Mouse (Mus musculus) forebrain, embryonic 16.5 days (tissue): ENCODE data around the gene Olfr539. TPM values are rescaled to one million over a fixed set of nuclear protein-coding genes. Genes with fewer than 3 reads are reported as not detected.
"Not testable (repeated sequence)": the region's sequence is repeated elsewhere in the genome, so short reads cannot be mapped to it uniquely, and the experiment has no call there.

Experiments used
- ATAC-seq: fragments of 200-750 bp; cut with Nextera tagmentation; 2 replicates; pipeline ENCODE4 v1.8.0; 2017; ENCODE audit warnings: mild to moderate bottlenecking, moderate library complexity
- H3K27ac ChIP-seq: fragments of 300-500 bp; sonication (generic); 2 replicates; pipeline ENCODE4 v1.5.1; 2014; ENCODE audit warnings: low read length, control low read depth
- H3K27me3 ChIP-seq: fragments of 300-500 bp; sonication (generic); replicated peaks from 2 replicates; pipeline ENCODE4 v1.6.1; 2014; ENCODE audit warnings: low read length; ENCODE audit not compliant: control insufficient read depth, insufficient read depth
- H3K36me3 ChIP-seq: fragments of 300-500 bp; sonication (generic); 2 replicates; pipeline ENCODE4 v1.6.1; 2014; ENCODE audit not compliant: control insufficient read depth, insufficient read depth
- H3K4me1 ChIP-seq: fragments of 300-500 bp; sonication (generic); replicated peaks from 2 replicates; pipeline ENCODE4 v1.6.1; 2014; ENCODE audit warnings: low read length; ENCODE audit not compliant: control insufficient read depth, insufficient read depth
- H3K4me2 ChIP-seq: fragments of 300-500 bp; sonication (generic); 2 replicates; pipeline ENCODE4 v1.6.1; 2014; ENCODE audit warnings: mild to moderate bottlenecking, low read length, control low read depth
- H3K4me3 ChIP-seq: fragments of 300-500 bp; sonication (generic); replicated peaks from 2 replicates; pipeline ENCODE4 v1.5.1; 2014; ENCODE audit warnings: mild to moderate bottlenecking, low read length, control low read depth
- H3K9ac ChIP-seq: fragments of 300-500 bp; sonication (generic); replicated peaks from 2 replicates; pipeline ENCODE4 v1.6.1; 2014; ENCODE audit warnings: low read depth, low read length, control low read depth
- H3K9me3 ChIP-seq: fragments of 300-500 bp; sonication (generic); 2 replicates; pipeline ENCODE4 v1.6.1; 2016; ENCODE audit warnings: low read length; ENCODE audit not compliant: control insufficient read depth
- WGBS: fragments of 180-500 bp; shearing (Covaris S2); extraction: QIAGEN DNeasy Blood & Tissue Kit; methylation state at CpG from one replicate; pipeline ENCODE4 v1.1.7; 2014; 5-methylcytosine and 5-hydroxymethylcytosine counted together
- polyA plus RNA-seq: library from polyadenylated mRNA; unstranded; fragments of >200 nt; fragmentation: Nextera tagmentation; extraction: Ambion mirVana; gene quantifications from 2 replicates; pipeline ENCODE4 v1.2.1, GENCODE M21; 2015

The Olfr539 gene
- not detected in 2 replicates for polyA plus RNA-seq

DNA sequence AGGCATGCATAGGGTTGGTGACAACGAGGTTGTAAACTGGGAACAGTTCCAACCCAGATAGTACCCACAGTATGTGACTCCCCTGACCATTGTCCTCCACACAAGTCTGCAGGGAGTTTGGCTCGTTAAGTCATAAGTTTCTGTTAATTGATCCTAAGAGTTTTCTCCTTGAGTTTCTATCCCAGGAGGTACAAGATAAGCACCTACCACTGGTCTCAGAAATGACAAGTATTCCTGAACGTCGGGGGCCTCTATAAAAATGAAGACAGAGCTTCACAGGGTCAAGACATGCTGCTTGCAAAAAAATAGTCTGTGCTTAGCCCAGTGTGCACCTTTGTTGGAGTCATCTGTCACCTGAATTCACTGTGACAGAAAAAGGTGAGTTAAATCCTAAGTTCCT is at the start of gene Olfr539:
TSS of gene Olfr539 (plus strand) at position 301 of the 400 bp plus-strand sequence.
- Histone ChIP-seq H3K9me3 (no peaks in the 10 kb centered on the region), H3K27ac (no peak within 1 kb of the TSS), H3K4me1 (no peaks in the 10 kb centered on the region), H3K9ac (no peak within 1 kb of the TSS), H3K4me3 (no peak within 1 kb of the TSS), H3K27me3 (no peaks in the 10 kb centered on the region), H3K36me3 (no peaks in the 10 kb centered on the region), H3K4me2 (no peak within 1 kb of the TSS)
- WGBS, result 61% methylated on average over 4 of the region's 4 CpGs
- ATAC-seq, result no peak

DNA sequence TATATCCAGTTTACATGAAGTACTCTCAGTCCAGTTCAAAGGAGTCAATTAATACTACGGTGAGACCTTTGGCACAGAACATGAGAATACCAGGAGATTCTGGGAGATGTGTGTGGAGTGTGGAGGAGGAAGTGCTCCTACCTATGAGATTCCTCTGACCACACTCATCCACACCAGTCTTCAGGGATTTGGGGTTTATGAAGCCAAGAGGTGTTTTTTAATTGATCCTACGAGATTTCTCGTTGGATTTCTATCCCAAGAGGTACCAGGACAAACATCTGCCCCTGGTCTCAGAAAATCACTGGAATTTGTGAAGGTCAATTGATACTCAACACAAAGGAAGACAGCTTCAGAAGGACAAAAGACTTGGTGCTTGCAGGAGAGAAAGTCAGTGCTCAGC is 31.1 kb upstream of the Olfr539 start, which contains the start of gene Olfr61:
TSS of gene Olfr61 (plus strand) at position 301 of the 400 bp plus-strand sequence.
- H3K4me2 ChIP-seq, H3K36me3 ChIP-seq: not testable (repeated sequence)
- WGBS, result 92% methylated on average over 3 of the region's 3 CpGs

DNA sequence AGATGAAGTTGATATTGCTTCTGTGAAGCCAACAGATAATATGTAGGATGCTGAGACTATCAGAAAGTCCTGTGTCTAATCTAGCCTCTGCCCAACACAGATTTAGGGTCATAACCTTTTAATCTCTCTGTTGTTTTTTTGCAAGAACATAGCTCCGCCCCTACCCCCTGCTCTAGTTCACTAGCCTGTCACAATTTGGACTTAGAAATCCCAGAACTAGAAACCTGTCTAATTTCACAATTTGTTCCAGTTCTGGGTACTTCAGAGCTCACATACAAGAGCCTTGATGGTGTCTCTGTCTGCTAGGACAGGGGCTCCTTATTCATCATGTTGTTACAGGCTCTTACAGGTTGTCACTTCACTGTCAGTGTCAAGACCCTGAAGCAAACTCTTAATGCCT is 29.2 kb upstream of the Olfr539 start:
- no peaks in the 10 kb centered on the region for H3K27me3 ChIP-seq
- 65% methylated on average over 1 of the region's 1 CpGs for WGBS
- H3K9me3 ChIP-seq, result no peaks in the 10 kb centered on the region
- no peak overlapping the region for H3K4me3 ChIP-seq
- H3K27ac ChIP-seq, result no peak overlapping the region
- H3K4me1 ChIP-seq, result no peaks in the 10 kb centered on the region
- H3K9ac ChIP-seq, result no peak overlapping the region
- H3K4me2 ChIP-seq, result no peak overlapping the region
- H3K36me3 ChIP-seq, result no peaks in the 10 kb centered on the region
- ATAC-seq, result no peak

More for the DNA sequence above, 31.1 kb upstream of the Olfr539 start, which contains the start of gene Olfr61:
- not testable (repeated sequence) for ATAC-seq, H3K4me1 ChIP-seq, H3K4me3 ChIP-seq, H3K27ac ChIP-seq, H3K9ac ChIP-seq, H3K27me3 ChIP-seq, H3K9me3 ChIP-seq

DNA sequence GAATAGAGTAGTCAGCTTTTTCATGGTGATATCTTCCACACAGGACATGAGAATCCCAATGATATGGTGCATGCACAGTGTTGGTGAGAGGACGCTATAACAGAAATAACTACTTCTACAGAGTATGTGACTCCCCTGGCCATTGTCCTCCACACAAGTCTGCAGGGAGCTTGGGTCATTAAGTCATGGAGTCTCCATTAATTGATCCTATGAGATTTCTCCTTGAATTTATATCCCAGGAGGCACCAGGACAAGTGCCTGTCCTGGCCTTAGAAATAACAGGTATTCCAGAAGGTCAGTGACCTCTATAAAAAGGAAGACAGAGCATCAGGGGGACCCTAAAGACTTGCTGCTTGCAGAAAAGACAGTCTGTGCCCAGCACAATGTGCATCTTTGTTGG is 13.6 kb upstream of the Olfr539 start, which contains the start of gene Olfr53:
TSS of gene Olfr53 (plus strand) at position 301 of the 400 bp plus-strand sequence.
- Histone ChIP-seq H3K36me3 (no peaks in the 10 kb centered on the region), H3K27ac (no peak within 1 kb of the TSS), H3K27me3 (no peaks in the 10 kb centered on the region), H3K9me3 (no peaks in the 10 kb centered on the region), H3K9ac (no peak within 1 kb of the TSS), H3K4me2 (no peak within 1 kb of the TSS), H3K4me1 (no peaks in the 10 kb centered on the region), H3K4me3 (no peak within 1 kb of the TSS)
- ATAC-seq, result no peak
- 74% methylated on average over 1 of the region's 1 CpGs for WGBS

DNA sequence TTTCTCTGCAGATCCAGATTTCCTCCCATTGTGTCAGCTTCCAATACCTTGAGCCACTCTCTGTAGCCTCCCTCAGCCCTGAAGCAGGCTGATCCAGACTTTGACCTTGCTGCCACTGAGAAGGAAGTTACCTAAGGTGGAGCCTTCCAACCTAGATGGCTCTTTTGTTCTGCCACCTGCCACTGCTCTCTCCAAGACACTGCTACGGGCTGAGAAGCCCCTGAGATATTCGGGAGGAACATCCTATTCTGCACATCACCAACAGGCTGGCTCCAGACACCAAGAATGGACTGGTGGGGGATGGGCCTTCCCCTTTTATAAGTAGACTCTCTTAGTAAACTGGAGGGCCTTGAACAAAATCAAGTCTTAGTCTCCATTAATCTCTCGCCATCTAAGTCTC is 11.0 kb downstream of the Olfr539 start:
- not testable (repeated sequence) for H3K4me2 ChIP-seq, H3K4me1 ChIP-seq, H3K9me3 ChIP-seq, H3K4me3 ChIP-seq, H3K27ac ChIP-seq, ATAC-seq, H3K9ac ChIP-seq, H3K27me3 ChIP-seq, H3K36me3 ChIP-seq
- WGBS, result 87% methylated on average over 3 of the region's 3 CpGs

DNA sequence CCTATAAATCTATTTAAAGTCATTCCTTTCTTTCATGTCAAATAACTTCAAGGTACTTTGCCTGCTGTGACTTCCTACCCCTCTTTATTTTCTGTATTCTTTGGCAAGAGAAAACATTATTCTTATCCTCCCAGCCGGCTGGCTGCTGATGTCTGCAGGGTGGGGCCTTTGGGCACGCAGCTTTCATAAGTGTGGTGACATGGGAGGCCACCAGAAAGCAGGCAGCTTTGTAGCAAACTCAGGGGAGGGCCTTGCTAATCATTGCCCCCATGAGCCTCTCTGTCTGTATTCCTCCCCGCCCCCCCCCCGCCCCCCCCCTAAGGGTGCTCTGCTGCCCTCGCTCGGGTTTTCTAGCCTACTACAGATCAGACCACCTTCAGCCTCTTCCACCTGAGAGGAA is 16.1 kb downstream of the Olfr539 start:
- no peak for ATAC-seq
- Histone ChIP-seq H3K4me3 (0 out of 2 replicates have a peak overlapping the region, but pooled peaks have one; percentile 4), H3K4me1 (no peaks in the 10 kb centered on the region), H3K36me3 (no peaks in the 10 kb centered on the region), H3K27ac (no peak overlapping the region), H3K4me2 (no peak overlapping the region), H3K9me3 (no peaks in the 10 kb centered on the region), H3K27me3 (no peaks in the 10 kb centered on the region), H3K9ac (no peak overlapping the region)
- WGBS, result 6% methylated on average over 4 of the region's 6 CpGs

DNA sequence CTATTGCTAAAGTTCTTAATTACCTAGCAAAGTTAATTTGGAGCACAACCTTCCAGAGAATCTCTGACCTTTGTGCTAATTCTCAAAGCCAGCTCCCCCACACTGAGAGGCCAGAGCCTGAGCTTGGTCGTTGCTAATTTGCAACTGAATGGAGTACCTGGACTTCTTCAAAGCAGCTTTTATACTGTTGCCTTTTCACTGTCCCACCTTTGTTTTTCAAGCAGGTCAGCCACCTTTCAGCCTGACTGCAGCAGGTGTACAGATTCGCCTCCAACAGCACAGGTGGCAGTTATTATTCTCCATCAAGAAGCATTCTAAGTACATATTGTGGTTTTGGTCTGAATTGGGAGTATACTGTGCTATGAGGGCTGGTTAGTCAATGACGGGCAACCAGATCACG is 19.9 kb downstream of the Olfr539 start:
- H3K27ac ChIP-seq, H3K4me1 ChIP-seq, H3K36me3 ChIP-seq, H3K4me3 ChIP-seq, ATAC-seq, H3K9ac ChIP-seq, H3K4me2 ChIP-seq, H3K9me3 ChIP-seq, H3K27me3 ChIP-seq: not testable (repeated sequence)
- 68% methylated on average over 4 of the region's 4 CpGs for WGBS

DNA sequence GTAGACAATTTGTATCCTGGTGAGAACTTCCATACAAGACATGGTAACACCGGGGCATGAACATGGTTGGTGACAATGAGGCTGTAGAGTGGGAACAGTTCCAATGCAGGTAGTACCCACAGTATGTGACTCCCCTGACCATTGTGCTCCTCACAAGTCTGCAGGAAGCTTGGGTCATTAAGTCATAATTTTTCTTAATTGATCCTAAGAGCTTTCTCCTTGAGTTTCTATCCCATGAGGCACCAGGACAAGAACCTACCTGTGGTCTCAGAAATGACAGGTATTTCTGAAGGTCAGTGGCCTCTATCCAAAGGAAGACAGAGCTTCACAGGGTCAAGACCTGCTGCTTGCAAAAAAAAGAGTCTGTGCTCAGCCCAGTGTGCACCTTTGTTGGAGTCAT is 21.9 kb downstream of the Olfr539 start, which contains the start of gene Olfr45:
TSS of gene Olfr45 (plus strand) at position 301 of the 400 bp plus-strand sequence.
- ATAC-seq, result no peak
- no peaks in the 10 kb centered on the region for H3K9me3 ChIP-seq
- H3K4me3 ChIP-seq, result no peak within 1 kb of the TSS
- no peak within 1 kb of the TSS for H3K4me2 ChIP-seq
- H3K27me3 ChIP-seq, result no peaks in the 10 kb centered on the region
- WGBS, result 76% methylated on average over 1 of the region's 1 CpGs
- no peaks in the 10 kb centered on the region for H3K36me3 ChIP-seq
- H3K27ac ChIP-seq, result no peak within 1 kb of the TSS
- H3K9ac ChIP-seq, result no peak within 1 kb of the TSS
- H3K4me1 ChIP-seq, result no peaks in the 10 kb centered on the region

DNA sequence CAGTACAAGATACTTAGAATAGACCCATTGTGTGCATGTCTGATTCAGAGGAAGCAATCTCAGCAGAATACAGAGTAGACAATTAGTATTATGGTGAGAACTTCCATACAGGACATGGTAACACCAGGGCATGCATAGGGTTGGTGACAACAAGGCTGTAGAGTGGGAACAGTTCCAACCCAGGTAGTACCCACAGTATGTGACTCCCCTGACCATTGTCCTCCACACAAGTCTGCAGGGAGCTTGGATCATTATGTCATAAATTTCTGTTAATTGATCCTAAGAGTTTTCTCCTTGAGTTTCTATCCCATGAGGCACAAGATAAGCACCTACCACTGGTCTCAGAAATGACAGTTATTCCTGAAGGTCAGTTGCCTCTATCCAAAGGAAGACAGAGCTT is 37.2 kb downstream of the Olfr539 start, which contains the start of gene Olfr541:
TSS of gene Olfr541 (plus strand) at position 301 of the 400 bp plus-strand sequence.
- no peak within 1 kb of the TSS for H3K4me3 ChIP-seq
- no peak within 1 kb of the TSS for H3K27ac ChIP-seq
- H3K27me3 ChIP-seq, result no peaks in the 10 kb centered on the region
- H3K4me2 ChIP-seq, result no peak within 1 kb of the TSS
- ATAC-seq, result no peak
- H3K36me3 ChIP-seq, result no peaks in the 10 kb centered on the region
- H3K9ac ChIP-seq, result no peak within 1 kb of the TSS
- no peaks in the 10 kb centered on the region for H3K9me3 ChIP-seq
- H3K4me1 ChIP-seq, result no peaks in the 10 kb centered on the region

DNA sequence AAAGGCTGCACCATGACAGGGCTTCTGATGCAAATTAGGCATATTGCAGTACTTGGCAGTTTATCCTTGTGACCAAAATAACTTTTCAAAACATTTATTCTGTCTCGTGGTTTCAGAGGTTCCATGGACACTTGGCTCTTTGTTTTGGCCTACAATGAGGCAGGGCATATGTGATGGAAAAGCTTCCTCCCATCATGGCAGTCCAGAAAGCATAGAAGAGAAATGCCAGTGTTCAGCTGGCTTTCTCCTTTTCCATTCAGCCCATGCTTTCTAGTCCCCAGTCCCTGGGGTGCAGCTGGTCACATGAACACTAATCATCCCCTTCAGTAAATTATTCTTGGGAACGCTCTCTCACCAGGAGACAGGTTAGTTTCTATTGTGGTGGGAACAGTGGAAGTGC is 46.6 kb downstream of the Olfr539 start:
- WGBS, result 15% methylated on average over 2 of the region's 2 CpGs
- ATAC-seq, result peak; percentile 28; the same call in 1 of the 2 replicates
- Histone ChIP-seq H3K4me3 (no peak overlapping the region), H3K9ac (no peak overlapping the region), H3K27ac (no peak overlapping the region), H3K4me1 (0 out of 2 replicates have a peak, but pooled peaks cover 3% of the 10 kb centered on the region), H3K27me3 (no peaks in the 10 kb centered on the region), H3K9me3 (no peaks in the 10 kb centered on the region), H3K36me3 (no peaks in the 10 kb centered on the region), H3K4me2 (no peak overlapping the region)
